In genomic region chr2:157395960-157396359, GRCm38 (mm10) we compare ENCODE assay signal across 11 mouse cellular contexts. TPM values are rescaled to one million over a fixed set of nuclear protein-coding genes. Genes with fewer than 3 reads are reported as not detected.
DNase-seq lines count a peak whose midpoint lies in the region; ATAC-seq and TF ChIP-seq lines count a peak whose summit lies in the region.
"Had no signal": no experiment of that assay in that cellular context is flagged by ENCODE, and none has a peak within 500 bp of the region (broad histone marks: within the 10 kb centered on the region; RNA-seq: fewer than 3 reads in every experiment).

No protein-coding gene starts in this region.

- no peaks in the 10 kb centered on the region for H3K27me3 ChIP-seq in limb, embryonic 13.5 days
- H3K27me3 ChIP-seq in limb, embryonic 10.5 days (ENCODE audit: low read depth, poor library complexity, severe bottlenecking): no peaks in the 10 kb centered on the region
- H3K27me3 ChIP-seq in embryonic facial prominence, embryonic 10.5 days (replicated peaks; ENCODE audit: low read depth, poor library complexity, severe bottlenecking): no peaks in the 10 kb centered on the region
- no peaks in the 10 kb centered on the region for H3K27me3 ChIP-seq in intestine, embryonic 16.5 days (replicated peaks; ENCODE audit: control insufficient read depth, insufficient read depth, low read length)
- no peaks in the 10 kb centered on the region for H3K27me3 ChIP-seq in thymus, adult 2 months (ENCODE audit: control insufficient read depth, insufficient read depth, low read length)

- H3K27ac ChIP-seq in limb, embryonic 13.5 days: 0 out of 2 replicates have a peak overlapping the region, but pooled peaks have one; percentile 6
- H3K27ac ChIP-seq in limb, embryonic 10.5 days: no peak overlapping the region
- H3K27ac ChIP-seq in embryonic facial prominence, embryonic 10.5 days (replicated peaks): peak overlapping the region; percentile 40
- H3K27ac ChIP-seq in intestine, embryonic 16.5 days (ENCODE audit: low read length): peak overlapping the region; percentile 7; the same call in 1 of the 2 replicates
- H3K27ac ChIP-seq in thymus, adult 2 months (ENCODE audit: control insufficient read depth, insufficient read depth, low read length): peak overlapping the region; percentile 43; the same call in 1 of the 2 replicates

- no peak overlapping the region for H3K4me3 ChIP-seq in limb, embryonic 13.5 days
- H3K4me3 ChIP-seq in limb, embryonic 10.5 days: no peak overlapping the region
- no peak overlapping the region for H3K4me3 ChIP-seq in embryonic facial prominence, embryonic 10.5 days
- H3K4me3 ChIP-seq in intestine, embryonic 16.5 days (ENCODE audit: low read length): no peak overlapping the region
- peak overlapping the region; percentile 6 for H3K4me3 ChIP-seq in thymus, adult 2 months (ENCODE audit: control insufficient read depth, insufficient read depth, low read length)

- no peak for ATAC-seq in limb, embryonic 13.5 days (ENCODE audit: low FRiP score, low read depth)
- no peak for ATAC-seq in intestine, embryonic 16.5 days

- no peak for DNase-seq in limb, embryonic 10.5 days (ENCODE audit: low spot score)
- DNase-seq in embryonic facial prominence, embryonic 10.5 days (ENCODE audit: low spot score): peak; percentile 25
- peak; percentile 34 for DNase-seq in thymus, adult 2 months
- no peak for DNase-seq in ovary, postnatal 14 days (ENCODE audit: low spot score)
- DNase-seq in left cerebral cortex, postnatal 36 days (ENCODE audit: low spot score in 2 of 2): no peak
- DNase-seq in urinary bladder, adult 18-20 months (ENCODE audit: low spot score in 2 of 2): no peak
- DNase-seq: kidney, postnatal 36 days had no signal

- 0 out of 2 replicates have a peak, but pooled peaks cover 8% of the 10 kb centered on the region for H3K9me3 ChIP-seq in limb, embryonic 13.5 days
- H3K9me3 ChIP-seq in limb, embryonic 10.5 days (replicated peaks): no peaks in the 10 kb centered on the region
- H3K9me3 ChIP-seq in embryonic facial prominence, embryonic 10.5 days: peaks cover 3% of the 10 kb centered on the region; the same call in 1 of the 2 replicates
- H3K9me3 ChIP-seq in intestine, embryonic 16.5 days (ENCODE audit: control insufficient read depth, low read length): peaks cover 5% of the 10 kb centered on the region

- TF ChIP-seq CTCF in thymus, adult 2 months (IDR thresholded peaks at IDR 0.05; ENCODE audit: borderline replicate concordance, control insufficient read depth, extremely low read depth, insufficient read depth, low read length, poor library complexity): no peak

- 69% methylated on average over 13 of the region's 13 CpGs for WGBS in limb, embryonic 13.5 days
- WGBS in limb, embryonic 10.5 days: 69% methylated on average over 13 of the region's 13 CpGs
- WGBS in embryonic facial prominence, embryonic 10.5 days: 33% methylated on average over 13 of the region's 13 CpGs
- WGBS in intestine, embryonic 16.5 days: 54% methylated on average over 13 of the region's 13 CpGs
- WGBS in thymus, adult 2 months: 10% methylated on average over 13 of the region's 13 CpGs

- H3K4me1 ChIP-seq in limb, embryonic 13.5 days: no peaks in the 10 kb centered on the region
- 0 out of 2 replicates have a peak, but pooled peaks cover 10% of the 10 kb centered on the region for H3K4me1 ChIP-seq in limb, embryonic 10.5 days
- peaks cover 24% of the 10 kb centered on the region for H3K4me1 ChIP-seq in embryonic facial prominence, embryonic 10.5 days
- peaks cover 14% of the 10 kb centered on the region for H3K4me1 ChIP-seq in intestine, embryonic 16.5 days (ENCODE audit: control insufficient read depth, insufficient read depth, low read length)
- H3K4me1 ChIP-seq in thymus, adult 2 months (replicated peaks; ENCODE audit: control insufficient read depth, insufficient read depth, low read length): peaks cover 22% of the 10 kb centered on the region

- H3K4me2 ChIP-seq in limb, embryonic 13.5 days (replicated peaks): no peak overlapping the region
- H3K4me2 ChIP-seq in intestine, embryonic 16.5 days (ENCODE audit: low read depth, low read length): no peak overlapping the region

- intact Hi-C loops in left cerebral cortex, postnatal 36 days (cut with DNase I): no loop called here

- no peak overlapping the region for H3K9ac ChIP-seq in limb, embryonic 13.5 days
- H3K9ac ChIP-seq in intestine, embryonic 16.5 days (ENCODE audit: low read depth, low read length): no peak overlapping the region

- TF ChIP-seq POLR2A in thymus, adult 2 months (IDR thresholded peaks at IDR 0.05; ENCODE audit: control insufficient read depth, extremely low read depth, insufficient read depth, low read length, poor library complexity): 0 out of 2 replicates have a peak, but pooled peaks have one; percentile 8

- H3K36me3 ChIP-seq in limb, embryonic 13.5 days: peaks cover 65% of the 10 kb centered on the region
- peaks cover 69% of the 10 kb centered on the region for H3K36me3 ChIP-seq in limb, embryonic 10.5 days
- peaks cover 70% of the 10 kb centered on the region for H3K36me3 ChIP-seq in embryonic facial prominence, embryonic 10.5 days (replicated peaks)
- H3K36me3 ChIP-seq in intestine, embryonic 16.5 days (ENCODE audit: control insufficient read depth, insufficient read depth, low read length): peaks cover 7% of the 10 kb centered on the region
- H3K36me3 ChIP-seq in thymus, adult 2 months (ENCODE audit: control insufficient read depth, insufficient read depth, low read length): 0 out of 2 replicates have a peak, but pooled peaks cover 3% of the 10 kb centered on the region

RNA-seq across cellular contexts. Expression of gene Src, which starts 22.3 kb away (rescaled TPM):
- 20.8 and 22.4 TPM in 2 replicates for polyA plus RNA-seq in limb, embryonic 13.5 days (2015; fragmentation: Nextera tagmentation; extraction: Ambion mirVana)
- polyA plus RNA-seq in limb, embryonic 10.5 days (2016; fragmentation: Nextera tagmentation; extraction: Ambion mirVana): 21.7 and 26.2 TPM in 2 replicates
- 22.1 and 23.1 TPM in 2 replicates for polyA plus RNA-seq in embryonic facial prominence, embryonic 10.5 days (2016; fragmentation: Nextera tagmentation; extraction: Ambion mirVana)
- polyA plus RNA-seq in intestine, embryonic 16.5 days (2015; fragmentation: Nextera tagmentation; extraction: Ambion mirVana): 11.8 and 15.5 TPM in 2 replicates
- polyA plus RNA-seq in thymus, adult 2 months (2012; rRNA removed): 24.6 and 25.1 TPM in 2 replicates
- 100 to 1,000 TPM; 130 to 131 TPM for total RNA-seq in left cerebral cortex, postnatal 36 days (2021)

RNA-seq across cellular contexts. Expression of gene Manbal, which starts 28.6 kb away (rescaled TPM):
- polyA plus RNA-seq in limb, embryonic 13.5 days (2015; fragmentation: Nextera tagmentation; extraction: Ambion mirVana): 93.8 and 104 TPM in 2 replicates
- polyA plus RNA-seq in limb, embryonic 10.5 days (2016; fragmentation: Nextera tagmentation; extraction: Ambion mirVana): 70.0 and 70.9 TPM in 2 replicates
- 61.1 and 66.5 TPM in 2 replicates for polyA plus RNA-seq in embryonic facial prominence, embryonic 10.5 days (2016; fragmentation: Nextera tagmentation; extraction: Ambion mirVana)
- polyA plus RNA-seq in intestine, embryonic 16.5 days (2015; fragmentation: Nextera tagmentation; extraction: Ambion mirVana): 66.8 and 71.3 TPM in 2 replicates
- polyA plus RNA-seq in thymus, adult 2 months (2012; rRNA removed): 68.0 and 72.5 TPM in 2 replicates
- total RNA-seq in left cerebral cortex, postnatal 36 days (2021): 10 to 100 TPM; 65.5 to 67.4 TPM

RNA-seq across cellular contexts. Expression of gene Ghrh, which starts 48.7 kb away (rescaled TPM):
- 0.57 TPM in 1 of 2 replicates, not detected in the other for polyA plus RNA-seq in limb, embryonic 13.5 days (2015; fragmentation: Nextera tagmentation; extraction: Ambion mirVana)
- polyA plus RNA-seq in limb, embryonic 10.5 days (2016; fragmentation: Nextera tagmentation; extraction: Ambion mirVana): not detected in 2 replicates
- 0.34 and 1.3 TPM in 2 replicates for polyA plus RNA-seq in embryonic facial prominence, embryonic 10.5 days (2016; fragmentation: Nextera tagmentation; extraction: Ambion mirVana)
- polyA plus RNA-seq in intestine, embryonic 16.5 days (2015; fragmentation: Nextera tagmentation; extraction: Ambion mirVana): 0.76 and 0.81 TPM in 2 replicates
- 0.34 and 1.4 TPM in 2 replicates for polyA plus RNA-seq in thymus, adult 2 months (2012; rRNA removed)
- total RNA-seq in left cerebral cortex, postnatal 36 days (2021): not detected
- polyA plus RNA-seq: G1E; liver, embryonic 16.5 days had no signal

Comparison
In these comparisons a context has a peak if more than half of its experiments do, and no peak if none do; other contexts are left out.
1. DNase-seq: peak in embryonic facial prominence, embryonic 10.5 days (single experiment) and thymus, adult 2 months (single experiment); none in limb, embryonic 10.5 days (single experiment), ovary, postnatal 14 days (single experiment), left cerebral cortex, postnatal 36 days (0 of 2) and urinary bladder, adult 18-20 months (0 of 2).